Mouse (Mus musculus): Measurements from ENCODE around the gene Sh3rf3. TPM values are rescaled to one million over a fixed set of nuclear protein-coding genes. Genes with fewer than 3 reads are reported as not detected.

The Sh3rf3 gene
- polyA plus RNA-seq, 1 experiment from 2014 or later = not detected

DNA sequence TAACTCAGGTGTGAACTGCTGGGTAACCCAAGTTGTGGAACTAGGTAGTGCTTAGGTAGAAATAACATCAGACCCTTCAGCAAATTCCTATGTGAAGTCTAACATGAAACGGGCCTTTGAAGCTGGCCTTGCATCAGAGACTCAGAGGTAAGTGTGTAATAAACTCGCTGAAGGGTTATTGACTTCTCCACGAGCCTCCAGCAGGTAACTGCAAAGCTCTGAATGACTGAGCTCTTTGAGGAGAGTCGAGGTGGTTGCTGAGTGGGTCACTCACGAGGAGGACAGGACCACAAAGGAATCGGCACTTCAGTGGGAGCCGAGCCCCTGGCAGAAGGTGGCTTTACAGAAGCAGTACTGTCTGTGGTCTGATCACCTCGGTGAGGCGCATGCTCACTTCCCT is 303.2 kb downstream of the Sh3rf3 start:
- 57% methylated on average over 9 of the region's 9 CpGs for WGBS (ENCODE audit: insufficient replicate concordance)
- Histone ChIP-seq H3K27ac (no peak overlapping the region), H3K4me3 (replicated peaks) (no peak overlapping the region), H3K4me2 (no peak overlapping the region), H3K36me3 (no peaks in the 10 kb centered on the region), H3K9ac (no peak overlapping the region), H3K4me1 (replicated peaks) (no peaks in the 10 kb centered on the region), H3K27me3 (no peaks in the 10 kb centered on the region), H3K9me3 (replicated peaks) (no peaks in the 10 kb centered on the region)
- no peak for ATAC-seq (ENCODE audit: low read depth)
- no peak for DNase-seq

DNA sequence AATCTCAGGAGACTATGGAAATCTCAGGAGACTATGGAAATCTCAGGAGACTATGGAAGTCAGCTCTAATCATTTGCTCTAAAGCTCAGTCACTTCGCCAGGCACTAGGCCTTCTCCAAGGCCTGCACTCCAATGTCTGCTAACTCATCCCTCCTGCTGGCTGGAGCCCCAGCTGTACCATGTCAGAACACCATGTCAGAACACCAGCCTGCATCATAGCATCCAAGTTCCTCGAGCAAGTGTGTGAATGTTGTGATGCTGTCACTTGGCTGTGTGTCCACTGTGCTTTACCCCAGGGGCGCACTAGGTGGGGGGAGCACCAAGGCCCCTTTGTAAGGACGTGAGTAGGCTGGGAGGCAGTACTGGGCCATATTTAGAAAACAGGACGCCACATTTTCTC is 304.4 kb downstream of the Sh3rf3 start:
- Histone ChIP-seq H3K9ac (no peak overlapping the region), H3K27me3 (no peaks in the 10 kb centered on the region), H3K4me2 (no peak overlapping the region), H3K4me3 (replicated peaks) (no peak overlapping the region), H3K4me1 (replicated peaks) (no peaks in the 10 kb centered on the region), H3K27ac (no peak overlapping the region), H3K36me3 (no peaks in the 10 kb centered on the region), H3K9me3 (replicated peaks) (no peaks in the 10 kb centered on the region)
- DNase-seq (no peak), ATAC-seq (ENCODE audit: low read depth) (no peak)
- WGBS (ENCODE audit: insufficient replicate concordance) = 59% methylated on average over 5 of the region's 5 CpGs

DNA sequence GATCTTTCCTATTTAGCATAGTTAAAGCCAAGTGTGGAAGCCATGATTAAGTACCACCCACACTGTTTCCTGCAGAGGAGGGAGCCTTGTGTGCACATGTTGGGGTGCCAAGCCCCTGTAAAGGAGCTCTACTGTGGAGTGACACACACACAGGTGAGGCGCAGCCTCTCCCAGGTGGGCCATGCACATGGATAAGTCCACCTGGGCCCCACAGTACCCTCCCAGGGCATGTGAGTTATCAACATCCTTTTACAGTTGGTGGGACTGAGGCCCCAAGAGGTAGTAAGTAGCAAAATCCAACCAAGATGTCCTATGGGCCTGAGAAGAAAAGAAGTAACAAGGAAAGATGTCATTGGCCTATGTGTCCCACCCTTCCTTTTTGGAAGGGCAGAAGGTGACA is 305.8 kb downstream of the Sh3rf3 start:
- Histone ChIP-seq H3K27me3 (no peaks in the 10 kb centered on the region), H3K27ac (no peak overlapping the region), H3K4me3 (replicated peaks) (no peak overlapping the region), H3K4me2 (no peak overlapping the region), H3K36me3 (no peaks in the 10 kb centered on the region), H3K9ac (no peak overlapping the region), H3K4me1 (replicated peaks) (no peaks in the 10 kb centered on the region), H3K9me3 (replicated peaks) (no peaks in the 10 kb centered on the region)
- WGBS (ENCODE audit: insufficient replicate concordance) = 67% methylated on average over 1 of the region's 1 CpGs
- DNase-seq (no peak), ATAC-seq (ENCODE audit: low read depth) (no peak)

DNA sequence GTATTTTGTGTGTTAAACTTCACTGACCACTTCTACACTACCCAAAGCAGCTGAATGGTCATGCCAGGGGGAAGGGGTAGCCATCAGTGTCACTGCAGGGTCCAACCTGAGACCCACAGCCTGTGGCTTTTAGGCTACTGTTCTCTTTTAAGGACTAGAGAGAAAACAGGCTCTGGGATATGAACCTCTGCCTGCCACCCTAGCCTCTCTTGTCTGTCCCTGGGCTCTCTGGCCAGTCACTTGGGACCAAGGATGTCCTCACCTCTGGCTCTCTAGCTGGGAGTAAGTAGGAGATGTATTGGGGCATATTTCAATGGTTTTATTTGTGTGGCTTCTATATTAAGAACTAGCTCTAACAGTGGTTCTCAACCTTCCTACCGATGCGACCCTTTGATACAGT is 306.7 kb downstream of the Sh3rf3 start:
- Histone ChIP-seq H3K4me3 (replicated peaks) (no peak overlapping the region), H3K4me1 (replicated peaks) (no peaks in the 10 kb centered on the region), H3K27me3 (no peaks in the 10 kb centered on the region), H3K9me3 (replicated peaks) (no peaks in the 10 kb centered on the region), H3K4me2 (no peak overlapping the region), H3K36me3 (no peaks in the 10 kb centered on the region), H3K27ac (no peak overlapping the region), H3K9ac (no peak overlapping the region)
- ATAC-seq (ENCODE audit: low read depth) (no peak), DNase-seq (no peak)
- 74% methylated on average over 2 of the region's 2 CpGs for WGBS (ENCODE audit: insufficient replicate concordance)

DNA sequence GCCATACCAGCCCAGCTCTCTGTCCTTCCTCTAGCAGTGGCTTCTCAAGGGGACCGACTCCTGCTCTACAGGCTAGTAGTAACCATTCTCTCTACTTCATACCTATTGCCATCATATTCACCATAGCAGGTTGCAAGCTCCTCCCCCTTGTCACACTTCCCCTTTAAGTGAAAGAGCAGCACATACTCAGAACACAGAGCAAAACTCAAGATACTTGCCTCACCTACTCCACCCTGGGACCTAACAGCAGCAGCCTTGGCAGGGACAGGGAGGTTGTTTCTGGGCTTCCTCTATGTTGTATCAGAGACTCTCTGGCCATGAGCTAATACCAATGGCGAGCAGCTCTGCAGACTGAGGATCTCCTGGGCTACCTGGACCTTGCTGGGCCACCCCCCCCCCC is 312.3 kb downstream of the Sh3rf3 start:
- H3K9ac ChIP-seq = no peak overlapping the region
- H3K27me3 ChIP-seq = no peaks in the 10 kb centered on the region
- no peak overlapping the region for H3K4me2 ChIP-seq
- no peaks in the 10 kb centered on the region for H3K9me3 ChIP-seq (replicated peaks)
- H3K4me1 ChIP-seq (replicated peaks) = no peaks in the 10 kb centered on the region
- DNase-seq = no peak
- no peak overlapping the region for H3K4me3 ChIP-seq (replicated peaks)
- no peak for ATAC-seq (ENCODE audit: low read depth)
- H3K27ac ChIP-seq = no peak overlapping the region
- H3K36me3 ChIP-seq = no peaks in the 10 kb centered on the region
- WGBS (ENCODE audit: insufficient replicate concordance) = 65% methylated on average over 2 of the region's 2 CpGs

DNA sequence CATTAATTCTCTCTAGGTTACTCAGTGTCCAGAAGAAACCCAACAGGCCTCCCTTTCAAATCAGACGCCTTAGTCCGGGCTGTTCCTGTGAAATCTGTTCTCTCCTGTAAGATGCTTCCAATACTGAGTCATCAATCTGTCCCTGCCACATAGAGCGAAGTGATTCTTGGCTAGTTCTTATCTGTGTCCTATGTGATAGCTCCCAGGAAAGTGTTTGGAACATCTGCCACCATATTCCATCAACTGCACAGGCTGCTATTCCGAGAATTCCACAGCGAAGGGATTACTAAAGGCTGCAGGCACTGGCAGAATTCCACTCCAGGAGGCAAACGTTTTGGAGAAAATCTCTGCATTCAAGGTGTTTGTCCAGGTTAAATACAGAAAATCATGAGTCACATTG is 314.5 kb downstream of the Sh3rf3 start:
- Histone ChIP-seq H3K4me3 (replicated peaks) (no peak overlapping the region), H3K9me3 (replicated peaks) (no peaks in the 10 kb centered on the region), H3K27ac (no peak overlapping the region), H3K27me3 (no peaks in the 10 kb centered on the region), H3K4me1 (replicated peaks) (no peaks in the 10 kb centered on the region; the same call in 1 of the 2 replicates), H3K4me2 (no peak overlapping the region), H3K9ac (no peak overlapping the region), H3K36me3 (no peaks in the 10 kb centered on the region)
- ATAC-seq (ENCODE audit: low read depth) (no peak), DNase-seq (no peak)
- WGBS (ENCODE audit: insufficient replicate concordance) = 54% methylated on average over 6 of the region's 6 CpGs

DNA sequence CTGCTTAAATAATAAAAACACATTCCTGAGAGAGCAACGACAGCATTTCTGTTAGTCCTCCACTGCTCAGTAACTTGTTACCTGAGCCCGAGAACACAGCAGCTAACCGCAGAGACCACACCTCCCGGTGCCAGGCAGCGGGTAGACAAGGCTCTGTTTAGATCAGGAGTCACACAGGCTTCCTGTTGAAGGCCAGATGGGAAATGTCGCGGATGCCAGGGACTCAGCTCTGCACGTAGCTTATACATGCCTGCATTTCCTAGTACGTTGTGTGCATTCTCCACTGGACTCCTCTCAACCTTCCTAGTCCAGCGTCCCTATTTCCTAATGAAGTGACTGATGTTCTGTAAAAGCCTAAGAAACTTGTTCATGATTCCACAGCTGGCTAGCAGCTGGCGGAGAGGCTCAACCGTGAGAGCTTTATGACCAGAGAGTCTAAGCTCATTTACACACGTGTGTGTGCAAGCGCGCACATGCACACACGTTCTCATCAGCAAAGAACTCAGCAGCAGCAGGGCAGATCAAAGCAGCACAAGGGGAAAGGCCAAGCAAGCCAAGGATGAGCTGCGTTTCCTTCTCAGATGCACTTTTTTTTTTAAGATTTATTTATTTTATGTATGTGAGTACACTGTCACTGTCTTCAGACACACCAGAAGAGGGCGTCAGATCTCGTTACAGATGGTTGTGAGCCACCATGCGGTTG is 318.9 kb downstream of the Sh3rf3 start:
- no peak overlapping the region for H3K27ac ChIP-seq
- no peak for ATAC-seq (ENCODE audit: low read depth)
- DNase-seq = no peak
- H3K4me1 ChIP-seq (replicated peaks) = no peaks in the 10 kb centered on the region; the same call in 1 of the 2 replicates
- H3K4me2 ChIP-seq = no peak overlapping the region
- no peaks in the 10 kb centered on the region for H3K27me3 ChIP-seq
- 47% methylated on average over 20 of the region's 20 CpGs for WGBS (ENCODE audit: insufficient replicate concordance)
- no peak overlapping the region for H3K9ac ChIP-seq
- no peak overlapping the region for H3K4me3 ChIP-seq (replicated peaks)
- no peaks in the 10 kb centered on the region for H3K36me3 ChIP-seq
- no peaks in the 10 kb centered on the region for H3K9me3 ChIP-seq (replicated peaks)

DNA sequence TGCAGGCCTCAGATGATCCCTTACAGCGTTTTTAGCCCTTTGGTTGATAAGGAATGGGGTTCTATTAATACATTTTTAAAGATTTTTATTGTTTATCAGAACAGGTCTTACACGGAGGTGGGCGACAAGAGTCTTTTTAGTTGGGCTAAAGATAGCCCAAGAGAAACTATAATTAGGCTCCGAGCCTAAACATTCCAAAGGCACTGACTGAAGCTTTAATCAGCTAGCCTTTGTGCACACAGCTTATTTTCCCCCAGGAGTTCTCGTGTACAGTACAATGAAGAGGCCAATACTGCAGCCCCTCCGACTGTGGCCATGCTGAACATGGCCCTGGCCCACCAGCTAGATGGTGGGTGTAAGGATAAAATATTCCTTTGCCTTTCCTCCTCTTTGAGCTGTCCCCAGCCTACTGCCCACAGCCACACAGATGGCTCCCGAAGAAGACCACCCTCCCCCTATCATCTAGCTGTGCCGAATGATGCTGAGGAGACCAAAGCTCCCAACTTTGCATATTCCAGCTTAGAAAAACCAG is 320.4 kb downstream of the Sh3rf3 start:
- no peak overlapping the region for H3K4me3 ChIP-seq (replicated peaks)
- H3K4me1 ChIP-seq (replicated peaks) = no peaks in the 10 kb centered on the region; the same call in 1 of the 2 replicates
- ATAC-seq (ENCODE audit: low read depth) (no peak), DNase-seq (no peak)
- no peaks in the 10 kb centered on the region for H3K9me3 ChIP-seq (replicated peaks)
- H3K4me2 ChIP-seq = no peak overlapping the region
- H3K27ac ChIP-seq = no peak overlapping the region
- no peaks in the 10 kb centered on the region for H3K27me3 ChIP-seq
- 61% methylated on average over 8 of the region's 8 CpGs for WGBS (ENCODE audit: insufficient replicate concordance)
- no peak overlapping the region for H3K9ac ChIP-seq
- H3K36me3 ChIP-seq = no peaks in the 10 kb centered on the region

DNA sequence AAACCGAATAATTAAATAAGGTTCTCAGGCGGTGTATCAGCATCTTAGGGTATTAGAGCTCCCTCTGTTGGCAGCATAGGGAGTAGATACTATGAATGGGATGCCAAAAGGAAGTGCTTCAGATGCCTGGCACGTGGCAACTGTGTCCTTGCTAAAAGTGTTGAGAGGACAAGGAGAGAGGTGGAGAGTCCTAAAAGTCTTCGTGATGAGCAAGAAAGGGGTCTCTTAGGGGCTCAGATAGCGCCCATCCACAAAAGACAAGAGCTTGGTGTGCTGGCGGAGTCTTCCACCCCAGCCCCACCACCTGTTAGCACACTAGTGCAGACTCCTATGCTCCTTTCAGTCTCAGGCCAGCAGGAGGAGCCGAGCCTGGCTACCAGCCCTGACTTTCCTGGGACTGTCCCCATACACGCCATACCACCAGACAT is 336.8 kb downstream of the Sh3rf3 start:
- no peak for DNase-seq
- H3K4me3 ChIP-seq (replicated peaks) = no peak overlapping the region
- H3K9me3 ChIP-seq (replicated peaks) = no peaks in the 10 kb centered on the region
- WGBS (ENCODE audit: insufficient replicate concordance) = 20% methylated on average over 8 of the region's 8 CpGs
- H3K36me3 ChIP-seq = no peaks in the 10 kb centered on the region
- no peak overlapping the region for H3K9ac ChIP-seq
- H3K27me3 ChIP-seq = no peaks in the 10 kb centered on the region
- no peak overlapping the region for H3K4me2 ChIP-seq
- peaks cover 5% of the 10 kb centered on the region; the same call in 1 of the 2 replicates for H3K4me1 ChIP-seq (replicated peaks)
- ATAC-seq (ENCODE audit: low read depth) = no peak
- H3K27ac ChIP-seq = no peak overlapping the region

DNA sequence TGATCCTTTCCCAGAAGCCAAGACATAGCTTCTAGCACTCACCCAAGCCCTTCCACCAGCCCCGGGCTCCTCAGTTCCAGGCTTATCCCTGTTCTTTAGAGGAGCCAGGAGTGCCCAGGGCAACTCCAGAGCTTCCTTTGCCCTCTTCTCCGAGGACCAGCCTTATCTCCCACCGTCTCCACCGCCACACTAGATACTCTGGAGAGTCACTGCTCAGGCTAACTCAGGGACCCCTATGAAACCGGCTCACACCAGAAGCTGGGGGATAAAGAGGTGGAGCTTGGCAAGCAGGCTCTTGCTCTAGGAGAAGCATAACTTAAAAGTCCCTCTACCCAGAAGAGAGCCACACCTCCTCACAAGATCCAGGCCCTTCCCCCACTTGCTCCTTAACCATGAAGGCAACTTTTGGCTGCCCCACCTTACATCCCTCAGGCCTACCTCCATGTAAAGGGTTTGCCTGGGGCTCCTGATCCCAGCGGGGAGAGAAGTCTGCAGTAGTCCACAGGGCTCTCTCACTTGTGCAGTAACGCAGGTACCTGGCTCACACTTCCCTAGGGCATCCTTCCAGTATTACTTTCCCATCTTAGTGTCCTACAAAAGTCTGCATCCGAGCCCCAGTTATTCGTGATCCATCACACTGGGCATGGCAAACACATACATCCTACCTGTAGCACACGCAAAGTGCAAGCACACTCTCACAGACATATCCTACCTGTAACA is 337.9 kb downstream of the Sh3rf3 start:
- no peak overlapping the region for H3K9ac ChIP-seq
- ATAC-seq (ENCODE audit: low read depth) (no peak), DNase-seq (no peak)
- no peaks in the 10 kb centered on the region for H3K36me3 ChIP-seq
- peaks cover 5% of the 10 kb centered on the region; the same call in 1 of the 2 replicates for H3K4me1 ChIP-seq (replicated peaks)
- 68% methylated on average over 10 of the region's 10 CpGs for WGBS (ENCODE audit: insufficient replicate concordance)
- no peaks in the 10 kb centered on the region for H3K9me3 ChIP-seq (replicated peaks)
- H3K4me2 ChIP-seq = no peak overlapping the region
- no peaks in the 10 kb centered on the region for H3K27me3 ChIP-seq
- no peak overlapping the region for H3K27ac ChIP-seq
- H3K4me3 ChIP-seq (replicated peaks) = no peak overlapping the region

DNA sequence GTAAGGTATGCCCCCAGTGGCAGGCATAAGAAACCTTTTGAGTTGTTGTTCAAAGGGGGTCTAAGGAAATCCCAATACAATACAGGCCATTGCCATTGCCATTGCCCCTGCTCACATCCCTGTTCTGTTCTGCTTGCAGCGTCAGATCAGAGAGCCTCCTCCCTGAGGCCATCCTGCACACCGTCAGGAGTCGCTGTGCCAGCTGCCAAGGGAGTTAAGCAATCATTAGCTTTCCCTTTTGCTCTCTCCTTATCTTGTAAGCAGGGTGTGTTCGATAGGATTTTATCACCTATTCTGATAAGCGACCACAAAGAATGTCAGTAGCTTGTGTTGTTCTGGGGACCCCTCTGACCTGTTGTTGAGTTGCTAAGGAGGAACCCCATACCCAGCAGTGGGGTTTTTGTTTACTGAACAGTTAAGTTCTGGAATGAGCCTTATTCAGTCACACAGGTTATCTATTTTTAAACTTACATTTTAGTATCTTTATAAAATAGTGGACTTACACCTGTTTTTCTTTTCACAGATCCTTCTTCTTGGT is 339.5 kb downstream of the Sh3rf3 start:
- no peaks in the 10 kb centered on the region for H3K36me3 ChIP-seq
- no peak for ATAC-seq (ENCODE audit: low read depth)
- WGBS (ENCODE audit: insufficient replicate concordance) = 35% methylated on average over 5 of the region's 5 CpGs
- H3K27me3 ChIP-seq = no peaks in the 10 kb centered on the region
- no peak overlapping the region for H3K27ac ChIP-seq
- H3K9ac ChIP-seq = no peak overlapping the region
- DNase-seq = no peak
- peaks cover 5% of the 10 kb centered on the region; the same call in 1 of the 2 replicates for H3K4me1 ChIP-seq (replicated peaks)
- H3K9me3 ChIP-seq (replicated peaks) = no peaks in the 10 kb centered on the region
- H3K4me2 ChIP-seq = no peak overlapping the region
- H3K4me3 ChIP-seq (replicated peaks) = no peak overlapping the region

All from liver, embryonic 13.5 days (tissue).